Mouse (Mus musculus) neural tube, embryonic 15.5 days (tissue): ENCODE data around the gene Zbtb34. TPM values are rescaled to one million over a fixed set of nuclear protein-coding genes. Genes with fewer than 3 reads are reported as not detected.
A peak's percentile ranks its signal among the peaks of the same experiment; 100 is the strongest.

Source experiments
- ATAC-seq: fragments of 200-750 bp; cut with Nextera tagmentation; 2 replicates; pipeline ENCODE4 v1.8.0; 2017; ENCODE audit warnings: mild to moderate bottlenecking, moderate TSS enrichment, moderate library complexity; ENCODE audit not compliant: low FRiP score
- H3K27ac ChIP-seq: fragments of 300-500 bp; sonication (generic); replicated peaks from 2 replicates; pipeline ENCODE4 v1.5.1; 2015; ENCODE audit warnings: mild to moderate bottlenecking, inconsistent platforms
- H3K27me3 ChIP-seq: fragments of 300-500 bp; sonication (generic); replicated peaks from 2 replicates; pipeline ENCODE4 v1.6.1; 2015; ENCODE audit warnings: inconsistent platforms
- H3K36me3 ChIP-seq: fragments of 300-500 bp; sonication (generic); 2 replicates; pipeline ENCODE4 v1.6.1; 2015; ENCODE audit warnings: inconsistent platforms
- H3K4me1 ChIP-seq: fragments of 300-500 bp; sonication (generic); 2 replicates; pipeline ENCODE4 v1.6.1; 2015; ENCODE audit warnings: inconsistent platforms
- H3K4me2 ChIP-seq: fragments of 300-500 bp; sonication (generic); 2 replicates; pipeline ENCODE4 v1.6.1; 2015; ENCODE audit warnings: inconsistent platforms, mild to moderate bottlenecking, moderate library complexity
- H3K4me3 ChIP-seq: fragments of 300-500 bp; sonication (generic); replicated peaks from 2 replicates; pipeline ENCODE4 v1.5.1; 2015; ENCODE audit warnings: mild to moderate bottlenecking, inconsistent platforms
- H3K9ac ChIP-seq: fragments of 300-500 bp; sonication (generic); replicated peaks from 2 replicates; pipeline ENCODE4 v1.6.1; 2015; ENCODE audit warnings: mild to moderate bottlenecking, inconsistent platforms
- H3K9me3 ChIP-seq: fragments of 300-500 bp; sonication (generic); replicated peaks from 2 replicates; pipeline ENCODE4 v1.6.1; 2016; ENCODE audit warnings: inconsistent platforms
- WGBS: fragments of 180-500 bp; shearing (Covaris S2); methylation state at CpG from one replicate; pipeline ENCODE4 v1.1.7; 2015; ENCODE audit warnings: mixed read lengths; 5-methylcytosine and 5-hydroxymethylcytosine counted together
- polyA plus RNA-seq: library from polyadenylated mRNA; unstranded; fragments of >200 nt; fragmentation: Nextera tagmentation; extraction: Ambion mirVana; gene quantifications from 2 replicates; pipeline ENCODE4 v1.2.1, GENCODE M21; 2015

The Zbtb34 gene
- polyA plus RNA-seq, 1 experiment from 2014 or later: 7.0 TPM

- H3K9me3 ChIP-seq: no peaks in the 10 kb centered on the region
- H3K27ac ChIP-seq: no peak overlapping the region
- peaks cover 9% of the 10 kb centered on the region; the same call in 1 of the 2 replicates for H3K36me3 ChIP-seq
- H3K9ac ChIP-seq: no peak overlapping the region
- peak overlapping the region; percentile 89 for H3K4me3 ChIP-seq
- no peaks in the 10 kb centered on the region for H3K27me3 ChIP-seq
- peaks cover 38% of the 10 kb centered on the region for H3K4me1 ChIP-seq
- ATAC-seq: no peak
- peak overlapping the region; percentile 77 for H3K4me2 ChIP-seq
- WGBS: 45% methylated on average over 6 of the region's 6 CpGs
Observed at GRCm38 (mm10) chr2:33429339-33429738, 1.8 kb downstream of the Zbtb34 start.

DNA sequence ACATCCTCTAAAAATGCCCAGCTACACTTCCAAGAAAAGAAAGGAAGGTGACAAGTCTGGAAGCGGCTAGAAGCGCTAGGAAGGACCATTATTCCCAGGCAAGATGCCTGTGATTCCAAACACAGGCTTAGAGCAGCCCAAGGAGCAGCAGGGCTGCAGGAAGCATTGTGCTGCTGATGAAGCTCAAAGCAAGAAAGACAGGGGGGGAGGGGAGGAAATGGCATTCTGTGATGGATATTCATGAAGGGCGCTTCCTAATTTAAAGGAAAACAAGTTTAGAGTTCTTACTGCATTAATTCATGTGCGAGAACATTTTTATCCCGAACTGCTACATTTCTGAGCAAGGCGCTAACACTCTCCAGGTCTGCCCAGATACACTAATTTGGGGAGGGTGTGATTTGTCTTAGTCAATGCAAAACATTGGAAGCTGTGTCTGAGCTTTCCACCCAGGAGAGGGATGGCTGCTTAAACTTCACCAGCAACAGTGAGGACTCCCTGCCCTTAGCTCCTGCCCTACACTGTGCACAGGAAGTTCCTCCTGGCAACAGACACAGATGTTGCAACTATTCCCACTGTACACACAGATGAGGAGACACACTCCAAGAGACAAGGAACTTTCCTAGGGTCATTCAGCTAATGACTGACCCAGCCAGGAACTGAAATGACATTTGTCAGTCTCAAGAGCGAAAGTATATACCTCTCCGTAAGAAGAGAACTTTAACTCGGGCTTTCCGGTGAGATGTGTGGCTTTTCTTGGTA lies 4.3 kb downstream of the Zbtb34 start:
- peaks cover 15% of the 10 kb centered on the region for H3K36me3 ChIP-seq
- H3K27ac ChIP-seq: no peak overlapping the region
- H3K9ac ChIP-seq: no peak overlapping the region
- H3K4me2 ChIP-seq: no peak overlapping the region
- no peak overlapping the region for H3K4me3 ChIP-seq
- ATAC-seq: no peak
- 72% methylated on average over 10 of the region's 10 CpGs for WGBS
- H3K9me3 ChIP-seq: no peaks in the 10 kb centered on the region
- H3K4me1 ChIP-seq: peaks cover 37% of the 10 kb centered on the region
- no peaks in the 10 kb centered on the region for H3K27me3 ChIP-seq

DNA sequence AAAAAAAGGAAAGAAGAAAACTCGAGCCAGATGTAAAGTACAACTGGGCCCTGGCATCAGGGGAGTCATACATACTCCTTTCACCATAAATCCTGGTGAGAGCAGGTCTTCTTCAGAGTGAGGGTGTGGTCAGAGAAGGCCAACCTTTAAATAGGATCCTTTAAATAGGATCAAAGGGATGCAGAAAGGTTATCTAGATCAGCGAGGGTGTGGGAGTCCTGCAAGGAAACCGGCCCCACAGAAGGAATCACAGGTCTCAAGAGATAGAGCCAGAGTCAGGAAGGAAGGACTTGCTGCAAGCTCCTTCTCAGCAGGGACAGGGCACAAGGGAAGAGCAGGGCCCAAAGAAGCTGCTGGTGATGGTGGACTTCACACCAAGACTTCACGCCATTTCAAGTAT lies 13.7 kb downstream of the Zbtb34 start:
- 71% methylated on average over 4 of the region's 4 CpGs for WGBS
- peaks cover 13% of the 10 kb centered on the region for H3K4me1 ChIP-seq
- no peak for ATAC-seq
- H3K36me3 ChIP-seq: peaks cover 9% of the 10 kb centered on the region
- no peak overlapping the region for H3K27ac ChIP-seq
- no peak overlapping the region for H3K9ac ChIP-seq
- no peak overlapping the region for H3K4me2 ChIP-seq
- H3K4me3 ChIP-seq: no peak overlapping the region
- H3K9me3 ChIP-seq: no peaks in the 10 kb centered on the region
- no peaks in the 10 kb centered on the region for H3K27me3 ChIP-seq

DNA sequence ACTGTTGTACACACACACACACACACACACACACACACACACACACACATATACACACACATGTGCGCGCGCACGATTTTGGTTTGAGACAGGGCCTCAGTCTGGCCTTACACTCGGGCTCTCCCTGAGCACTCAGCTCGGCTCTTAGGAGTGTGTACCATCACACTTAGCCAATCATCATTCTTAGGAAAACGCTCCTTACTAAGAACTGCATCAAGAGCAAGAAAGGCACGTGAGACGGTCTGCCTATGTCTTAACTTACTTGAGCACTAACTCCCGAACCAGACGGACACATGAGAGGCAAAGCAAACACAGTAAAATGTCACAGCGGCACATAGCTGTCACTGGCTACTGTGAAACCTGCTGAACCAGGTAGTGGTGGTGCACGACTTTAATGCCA lies 17.1 kb downstream of the Zbtb34 start:
- no peaks in the 10 kb centered on the region for H3K9me3 ChIP-seq
- peaks cover 11% of the 10 kb centered on the region for H3K4me1 ChIP-seq
- H3K4me3 ChIP-seq: no peak overlapping the region
- H3K27me3 ChIP-seq: no peaks in the 10 kb centered on the region
- no peak for ATAC-seq
- WGBS: 94% methylated on average over 13 of the region's 13 CpGs
- peaks cover 32% of the 10 kb centered on the region for H3K36me3 ChIP-seq
- no peak overlapping the region for H3K4me2 ChIP-seq
- no peak overlapping the region for H3K9ac ChIP-seq
- H3K27ac ChIP-seq: no peak overlapping the region

- no peak overlapping the region for H3K4me2 ChIP-seq
- H3K36me3 ChIP-seq: peaks cover 37% of the 10 kb centered on the region
- H3K27ac ChIP-seq: no peak overlapping the region
- H3K9ac ChIP-seq: no peak overlapping the region
- no peak overlapping the region for H3K4me3 ChIP-seq
- no peaks in the 10 kb centered on the region for H3K9me3 ChIP-seq
- no peaks in the 10 kb centered on the region for H3K27me3 ChIP-seq
- ATAC-seq: no peak
- H3K4me1 ChIP-seq: 0 out of 2 replicates have a peak, but pooled peaks cover 8% of the 10 kb centered on the region
- WGBS: 78% methylated on average over 14 of the region's 14 CpGs
Observed at GRCm38 (mm10) chr2:33412111-33412510, 19.0 kb downstream of the Zbtb34 start.

DNA sequence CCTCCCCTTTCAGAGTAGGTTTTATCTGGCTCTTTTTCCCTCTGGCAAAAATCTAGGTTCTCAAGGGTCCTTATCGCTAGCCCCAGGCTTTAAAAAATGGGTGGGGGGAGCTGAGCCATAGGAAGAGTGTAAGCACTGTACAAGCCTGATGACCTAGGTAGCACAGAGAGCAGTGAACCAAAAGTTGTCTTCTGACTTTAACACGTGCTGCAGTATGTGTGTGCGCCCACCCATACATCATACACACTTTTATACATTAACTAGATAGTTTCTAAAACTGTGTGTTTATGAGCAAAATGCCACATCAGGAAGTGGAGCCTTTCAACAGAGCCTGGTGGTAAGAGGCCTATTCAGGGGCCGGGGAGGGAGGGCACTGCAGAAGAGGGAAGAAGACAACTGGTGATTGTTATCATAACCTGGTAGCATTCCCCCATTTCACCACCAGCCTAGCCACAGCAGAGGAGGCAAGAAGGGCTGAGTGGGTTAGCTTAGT lies 27.6 kb downstream of the Zbtb34 start:
- Histone ChIP-seq H3K36me3 (peaks cover 5% of the 10 kb centered on the region; the same call in 1 of the 2 replicates), H3K27ac (no peak overlapping the region), H3K4me2 (no peak overlapping the region), H3K9me3 (no peaks in the 10 kb centered on the region), H3K9ac (no peak overlapping the region), H3K4me1 (peaks cover 11% of the 10 kb centered on the region), H3K4me3 (no peak overlapping the region), H3K27me3 (no peaks in the 10 kb centered on the region)
- 95% methylated on average over 4 of the region's 4 CpGs for WGBS
- no peak for ATAC-seq

- WGBS: 69% methylated on average over 5 of the region's 5 CpGs
Observed at GRCm38 (mm10) chr2:33402638-33403037, 28.5 kb downstream of the Zbtb34 start.

DNA sequence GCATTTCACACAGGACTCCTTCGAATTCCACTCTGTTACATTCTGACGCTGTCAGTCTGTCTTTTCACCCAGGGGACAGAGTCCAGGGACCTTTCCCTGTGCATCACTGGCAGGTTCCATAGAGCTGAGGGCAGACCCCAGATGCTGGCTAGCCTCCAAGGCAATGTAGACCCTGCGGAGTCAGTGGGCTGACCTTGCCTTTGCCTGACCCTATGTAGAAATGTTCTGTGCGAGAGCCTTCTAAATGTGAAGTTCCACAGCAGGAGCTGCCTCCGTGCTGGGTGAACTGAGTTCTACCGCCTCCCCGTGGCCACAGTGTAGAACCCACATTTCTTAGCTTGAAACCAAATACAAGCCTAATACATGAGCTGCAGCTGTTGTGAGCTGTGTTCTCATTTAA lies 28.9 kb downstream of the Zbtb34 start:
- Histone ChIP-seq H3K27ac (no peak overlapping the region), H3K36me3 (no peaks in the 10 kb centered on the region), H3K27me3 (no peaks in the 10 kb centered on the region), H3K4me2 (no peak overlapping the region), H3K9me3 (no peaks in the 10 kb centered on the region), H3K9ac (no peak overlapping the region), H3K4me1 (peaks cover 11% of the 10 kb centered on the region), H3K4me3 (no peak overlapping the region)
- no peak for ATAC-seq
- WGBS: 32% methylated on average over 7 of the region's 7 CpGs

More at GRCm38 (mm10) chr2:33402638-33403037, 28.5 kb downstream of the Zbtb34 start:
- no peak for ATAC-seq
- Histone ChIP-seq H3K9me3 (no peaks in the 10 kb centered on the region), H3K4me2 (no peak overlapping the region), H3K4me3 (no peak overlapping the region), H3K4me1 (peaks cover 11% of the 10 kb centered on the region), H3K9ac (no peak overlapping the region), H3K36me3 (no peaks in the 10 kb centered on the region), H3K27ac (no peak overlapping the region), H3K27me3 (no peaks in the 10 kb centered on the region)

- no peaks in the 10 kb centered on the region for H3K36me3 ChIP-seq
- H3K9me3 ChIP-seq: no peaks in the 10 kb centered on the region
- no peak overlapping the region for H3K4me3 ChIP-seq
- no peak overlapping the region for H3K4me2 ChIP-seq
- H3K27ac ChIP-seq: no peak overlapping the region
- no peaks in the 10 kb centered on the region for H3K27me3 ChIP-seq
- peaks cover 4% of the 10 kb centered on the region for H3K4me1 ChIP-seq
- 35% methylated on average over 3 of the region's 3 CpGs for WGBS
- no peak overlapping the region for H3K9ac ChIP-seq
- no peak for ATAC-seq
Observed at GRCm38 (mm10) chr2:33401217-33401616, 29.9 kb downstream of the Zbtb34 start.

DNA sequence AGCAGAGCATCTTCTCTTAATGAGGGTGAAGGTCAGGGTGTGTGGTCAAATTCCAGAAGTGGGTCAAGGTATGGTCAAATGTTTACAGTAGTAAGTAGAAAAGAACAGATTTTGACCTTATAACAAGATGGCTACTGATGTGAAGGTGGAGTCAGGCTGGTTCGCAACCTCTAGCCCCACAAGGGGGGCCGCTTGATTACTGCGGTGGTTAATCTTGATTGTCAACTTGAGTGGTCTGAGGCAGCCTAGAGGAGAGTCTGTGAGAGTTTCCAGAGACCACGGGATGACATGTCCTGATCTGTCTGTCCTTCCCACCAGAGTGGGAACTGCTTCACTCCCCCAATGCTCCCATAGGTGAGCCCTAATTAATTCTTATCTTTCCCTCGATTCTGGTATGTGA lies 30.6 kb downstream of the Zbtb34 start:
- Histone ChIP-seq H3K4me3 (no peak overlapping the region), H3K9ac (no peak overlapping the region), H3K27me3 (no peaks in the 10 kb centered on the region), H3K4me2 (no peak overlapping the region), H3K27ac (no peak overlapping the region), H3K36me3 (no peaks in the 10 kb centered on the region), H3K4me1 (no peaks in the 10 kb centered on the region), H3K9me3 (no peaks in the 10 kb centered on the region)
- ATAC-seq: no peak
- 77% methylated on average over 5 of the region's 5 CpGs for WGBS

GRCm38 (mm10) chr2:33399091-33399490 lies 32.0 kb downstream of the Zbtb34 start:
- Histone ChIP-seq H3K9ac (no peak overlapping the region), H3K4me1 (no peaks in the 10 kb centered on the region), H3K9me3 (no peaks in the 10 kb centered on the region), H3K4me3 (no peak overlapping the region), H3K27ac (no peak overlapping the region), H3K4me2 (no peak overlapping the region), H3K36me3 (no peaks in the 10 kb centered on the region), H3K27me3 (no peaks in the 10 kb centered on the region)
- no peak for ATAC-seq
- 77% methylated on average over 7 of the region's 7 CpGs for WGBS

- Histone ChIP-seq H3K4me2 (no peak overlapping the region), H3K9me3 (no peaks in the 10 kb centered on the region), H3K27me3 (no peaks in the 10 kb centered on the region), H3K27ac (no peak overlapping the region), H3K36me3 (no peaks in the 10 kb centered on the region), H3K4me1 (no peaks in the 10 kb centered on the region), H3K9ac (no peak overlapping the region), H3K4me3 (no peak overlapping the region)
- ATAC-seq: no peak
- 65% methylated on average over 4 of the region's 4 CpGs for WGBS
Observed at GRCm38 (mm10) chr2:33397036-33397435, 34.1 kb downstream of the Zbtb34 start.
